Mouse (Mus musculus) heart, adult 11 months (tissue): ENCODE results near the gene Ap1g2.

Experiments used
- DNase-seq: peaks from one replicate; pipeline ENCODE4 v3.0.0; 2022

Gene Ap1g2

DNA sequence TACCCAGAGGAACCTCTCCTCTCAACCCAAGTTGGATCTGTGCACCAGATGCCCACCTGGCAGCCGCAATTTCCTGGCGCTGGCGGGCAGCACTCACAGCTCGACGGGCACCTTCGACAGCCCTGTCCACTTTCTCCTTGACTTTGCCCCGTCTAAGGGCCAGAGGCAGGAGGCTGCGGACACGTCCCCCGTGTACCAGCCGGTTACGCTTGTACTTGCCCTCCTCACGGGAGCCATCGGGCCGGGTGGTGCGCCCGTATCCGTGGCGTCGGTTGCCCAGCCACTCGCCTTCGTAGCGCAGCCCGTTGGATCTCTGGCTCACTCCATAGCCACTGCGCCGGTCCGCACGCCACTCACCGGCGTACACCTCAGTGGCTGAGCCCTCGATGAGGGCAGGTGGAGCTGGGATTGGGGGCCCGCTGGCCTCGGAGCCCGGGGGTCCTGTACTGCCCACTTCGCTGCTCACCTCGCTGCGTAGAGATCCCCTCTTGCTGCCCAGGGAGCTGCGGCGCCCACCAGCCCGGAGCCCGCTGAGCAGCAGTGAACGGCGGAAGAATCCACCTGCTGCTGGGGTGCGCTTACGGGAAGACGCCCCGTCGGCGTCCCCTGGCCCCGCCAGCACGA is 7.1 kb upstream of the Ap1g2 start:
- DNase-seq, result peak; percentile 91

DNA sequence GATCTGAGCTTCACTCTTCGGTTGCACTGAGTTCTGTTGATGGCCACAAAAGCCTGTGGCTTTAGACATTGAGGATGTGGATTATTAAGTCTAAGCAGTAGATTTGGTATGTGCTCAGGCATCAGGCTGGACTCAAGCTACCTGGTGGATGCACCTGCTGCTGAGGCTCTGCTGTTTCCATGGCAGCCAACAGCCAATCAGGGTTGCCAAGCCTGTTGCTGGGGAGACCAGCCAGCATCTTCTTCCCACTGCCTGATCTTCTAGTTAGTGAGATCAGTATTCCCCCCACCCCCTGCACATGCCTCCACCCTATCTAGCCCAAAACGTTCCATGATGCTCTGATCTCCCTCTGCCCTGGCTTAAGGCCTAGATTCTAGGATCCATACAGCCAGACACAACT is 5.3 kb upstream of the Ap1g2 start:
- no peak for DNase-seq

- DNase-seq, result no peak
Measured at GRCm38 (mm10) chr14:55110076-55110475, 3.7 kb upstream of the Ap1g2 start.

DNA sequence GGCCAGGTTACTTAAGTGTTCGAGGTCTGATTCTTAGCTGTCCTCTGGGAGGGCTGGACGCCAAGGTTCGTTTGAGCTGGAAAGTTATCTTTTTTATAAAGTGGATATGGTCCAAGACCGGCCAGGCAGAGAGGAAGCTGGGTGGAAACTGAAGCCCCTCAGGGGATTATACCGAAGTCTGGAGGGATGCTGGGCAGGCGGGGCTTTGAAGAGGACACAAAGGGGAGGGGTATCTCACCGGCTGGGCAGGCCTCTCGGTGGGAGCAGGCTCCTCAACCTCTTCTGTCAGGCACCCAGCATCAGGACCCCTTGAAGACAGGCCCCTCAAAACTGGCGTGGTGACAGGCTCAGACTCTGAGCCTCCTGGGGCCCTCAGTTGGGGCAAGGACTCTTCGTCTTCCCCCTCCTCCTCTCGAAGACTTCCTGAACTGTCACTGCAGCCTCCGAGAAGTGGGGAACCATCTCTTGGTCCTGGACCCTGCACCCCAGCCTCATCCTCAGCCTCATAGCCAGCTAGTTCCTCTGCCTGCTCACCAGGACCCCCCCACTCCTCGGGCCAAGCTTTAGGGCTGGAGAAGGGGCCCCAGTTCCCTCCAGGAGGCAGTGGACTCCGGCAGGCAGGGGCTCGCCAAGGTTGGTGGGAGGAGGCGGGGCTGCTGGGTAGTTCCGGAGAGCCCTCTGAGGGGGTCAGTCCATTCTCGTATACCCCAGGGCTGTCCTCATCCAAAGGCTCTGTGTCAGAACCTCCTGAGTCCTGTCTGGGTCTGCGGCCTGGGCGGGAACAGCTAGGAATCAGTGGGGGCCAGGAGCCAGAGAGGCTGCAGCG is 2.9 kb upstream of the Ap1g2 start:
- DNase-seq, result peak; percentile 93

DNA sequence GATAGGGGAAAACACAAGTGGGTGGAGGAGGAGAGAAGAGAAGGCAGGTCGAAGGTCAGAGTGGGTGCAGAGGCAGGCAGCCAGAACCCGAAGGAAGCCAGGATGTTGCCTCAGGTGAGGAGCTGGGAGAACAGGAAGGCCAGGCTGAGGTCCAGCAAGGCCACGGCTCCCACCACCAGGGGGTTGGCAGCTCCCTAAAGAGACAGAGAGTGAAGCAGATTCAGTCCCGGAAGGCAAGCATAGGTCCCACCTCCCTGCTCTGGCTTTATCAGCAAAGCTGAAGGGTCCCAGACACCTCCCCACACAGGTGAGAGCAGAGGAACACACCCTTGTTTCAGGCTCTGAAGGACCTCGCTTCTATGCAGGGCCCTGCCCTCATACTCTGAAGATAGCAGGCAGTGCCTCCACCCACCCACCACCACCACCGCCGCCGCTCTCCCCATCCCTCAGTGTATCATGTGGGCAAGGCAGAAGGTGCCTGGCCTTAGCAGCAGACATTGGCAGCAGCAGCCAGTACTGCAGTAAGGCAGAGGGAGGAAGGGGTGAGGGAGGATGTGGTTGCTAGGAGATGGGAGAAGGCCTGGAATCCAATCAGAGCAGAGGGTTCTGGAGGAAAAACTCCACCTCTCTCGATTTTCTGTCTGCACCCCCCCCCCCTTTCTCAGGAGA is 1.9 kb upstream of the Ap1g2 start:
- DNase-seq, result peak; percentile 94

DNA sequence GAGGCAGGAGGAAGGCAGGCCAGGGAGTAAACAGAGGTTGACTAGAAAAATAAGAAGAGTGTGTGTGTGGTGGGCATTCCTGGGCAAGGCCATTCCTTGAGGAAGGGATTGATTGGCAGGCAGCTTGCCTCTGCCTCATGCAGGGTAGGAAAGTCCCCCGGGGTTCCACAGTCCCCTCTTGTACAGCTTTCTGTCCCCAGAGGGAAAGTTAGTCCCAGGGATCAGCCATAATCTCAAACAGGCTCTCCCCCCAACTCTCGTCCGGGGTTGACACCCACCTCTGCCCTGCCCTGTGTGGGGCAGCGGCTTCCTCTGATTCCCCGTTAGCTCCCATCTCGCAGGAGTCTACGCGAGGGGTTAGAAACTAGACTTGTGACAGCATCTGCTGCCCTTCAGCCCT is 597 bp upstream of the Ap1g2 start:
- DNase-seq, result peak; percentile 93

DNA sequence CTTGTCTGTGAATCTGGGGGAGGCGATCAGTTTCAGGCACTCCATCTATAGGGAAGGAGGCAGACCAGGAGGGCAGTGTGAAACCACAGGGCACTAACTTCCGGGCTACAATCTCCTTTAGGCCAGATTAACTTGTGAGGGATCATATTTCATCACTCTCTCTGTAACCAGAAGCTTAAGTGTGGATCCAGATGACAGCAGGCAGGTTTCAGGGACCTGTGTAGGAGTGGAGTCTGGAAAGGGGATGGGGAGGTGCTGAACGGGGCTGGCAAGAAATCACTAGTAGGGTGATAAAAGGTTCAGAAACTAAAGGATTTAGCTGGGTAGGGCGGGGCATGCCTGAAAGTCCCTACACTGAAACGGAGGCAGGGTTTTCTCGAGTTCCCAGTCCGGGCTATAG is 1.0 kb downstream of the Ap1g2 start:
- DNase-seq, result no peak

DNA sequence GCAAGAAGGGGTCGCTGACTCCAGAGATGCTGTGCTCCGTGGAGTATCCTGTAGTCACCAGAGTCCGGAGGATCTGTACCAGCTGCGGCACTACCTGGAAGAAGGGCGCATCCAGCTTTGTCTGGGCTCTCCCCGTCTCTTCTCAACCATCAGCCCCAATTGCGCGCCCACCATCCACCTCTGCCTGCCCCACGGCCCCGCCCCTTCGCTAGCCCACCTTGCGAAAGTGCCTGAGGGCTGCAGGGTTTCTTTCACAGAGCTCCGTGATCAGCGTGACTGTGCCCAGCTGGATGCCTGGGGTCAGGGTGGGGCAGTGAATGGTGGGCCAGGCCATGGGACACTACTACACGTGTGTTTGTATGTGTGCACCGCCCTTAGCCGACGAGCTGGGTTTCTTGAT is 2.0 kb downstream of the Ap1g2 start:
- DNase-seq, result peak; percentile 90

DNA sequence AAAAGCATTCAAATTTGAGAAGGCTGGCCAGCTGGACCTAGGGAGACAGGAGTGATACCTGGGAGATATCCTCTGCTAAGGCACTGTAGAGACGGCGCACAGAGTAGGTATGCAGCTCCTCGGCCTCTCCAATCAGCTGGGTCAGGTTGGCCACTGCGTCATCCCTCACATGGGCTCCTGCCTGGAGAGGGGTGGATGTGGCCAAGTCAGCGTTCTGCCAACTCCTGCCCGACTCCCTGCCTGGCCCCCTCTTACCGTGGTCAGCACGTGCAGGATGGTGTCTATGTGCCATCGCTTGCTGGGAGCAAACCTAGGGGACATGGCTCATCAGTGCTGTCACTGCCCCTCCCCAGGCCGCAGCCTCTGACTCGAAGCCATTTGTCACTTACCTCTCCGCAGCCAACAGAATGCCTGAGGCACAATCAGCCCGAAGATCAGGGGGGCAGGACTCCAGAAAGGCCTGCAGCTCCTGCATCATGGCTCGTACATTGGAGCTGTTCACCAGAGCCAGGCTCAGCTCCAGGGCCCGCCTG is 4.1 kb downstream of the Ap1g2 start:
- DNase-seq, result no peak

DNA sequence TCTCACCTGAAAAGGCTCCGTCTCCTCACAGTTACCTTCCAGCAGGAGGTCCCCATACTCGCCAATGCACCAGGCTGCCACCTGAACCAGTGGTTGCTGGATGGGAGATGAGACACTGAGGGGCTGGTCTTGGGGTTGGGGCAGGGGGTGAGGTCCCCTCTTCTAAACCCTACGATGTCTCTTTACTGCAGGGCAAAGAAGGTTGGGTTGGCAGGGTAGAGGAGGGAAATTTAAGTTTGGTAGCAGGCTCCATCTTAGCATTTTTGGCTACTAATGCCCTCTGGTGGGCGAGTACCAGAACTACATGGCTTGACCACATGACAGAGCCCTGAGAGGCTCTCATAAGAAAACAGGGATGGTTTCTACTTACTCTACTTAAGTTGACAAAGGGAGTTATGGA is 4.8 kb downstream of the Ap1g2 start:
- peak; percentile 91 for DNase-seq

GRCm38 (mm10) chr14:55098067-55098466 is 8.3 kb downstream of the Ap1g2 start:
- DNase-seq, result peak; percentile 93

GRCm38 (mm10) chr14:55097646-55098045 is 8.7 kb downstream of the Ap1g2 start:
- DNase-seq, result peak; percentile 90

- DNase-seq, result peak; percentile 84
Measured at GRCm38 (mm10) chr14:55096573-55097087, 9.8 kb downstream of the Ap1g2 start.

GRCm38 (mm10) chr14:55095671-55096070 is 10.7 kb downstream of the Ap1g2 start:
- peak; percentile 86 for DNase-seq

GRCm38 (mm10) chr14:55095263-55095662 is 11.1 kb downstream of the Ap1g2 start:
- peak; percentile 89 for DNase-seq

DNA sequence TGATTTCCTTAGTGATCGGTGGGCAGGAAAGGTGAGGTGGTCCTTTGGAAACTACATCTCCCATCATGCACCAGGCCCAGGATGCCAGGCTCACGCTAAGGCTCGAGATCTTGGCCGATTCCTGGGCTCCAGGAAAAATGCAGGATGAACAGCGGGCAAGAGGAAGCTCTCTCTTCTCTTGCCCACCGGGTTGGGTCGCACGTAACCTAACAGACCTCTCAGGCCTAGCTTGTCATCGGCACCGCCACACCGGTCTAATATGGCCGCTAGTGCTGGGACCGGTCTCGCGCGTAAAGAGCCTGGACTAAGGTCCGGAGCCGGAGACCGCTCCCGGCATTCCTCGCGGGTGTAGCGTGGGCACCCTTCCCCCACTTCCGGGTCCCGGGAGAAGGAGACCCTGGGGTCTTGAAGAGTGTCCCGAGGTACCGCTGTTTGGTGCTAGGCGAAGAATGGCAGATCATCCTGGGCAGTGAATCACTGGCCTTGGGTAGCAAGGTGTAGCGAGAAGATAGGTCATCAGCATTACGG is 11.6 kb downstream of the Ap1g2 start, which contains the start of gene Thtpa:
Thtpa (plus strand) TSS at position 81 of the 528 bp plus-strand sequence.
- peak; percentile 98 for DNase-seq

GRCm38 (mm10) chr14:55093927-55094326 is 12.5 kb downstream of the Ap1g2 start:
- DNase-seq, result no peak

GRCm38 (mm10) chr14:55092011-55092577 is 14.3 kb downstream of the Ap1g2 start, which contains the start of gene Zfhx2:
TSS of gene Zfhx2 (minus strand) at chr14:55092324.
- peak; percentile 99 for DNase-seq

GRCm38 (mm10) chr14:55091209-55091865 is 15.1 kb downstream of the Ap1g2 start:
- peak; percentile 93 for DNase-seq

- DNase-seq, result no peak
Measured at GRCm38 (mm10) chr14:55089199-55089947, 17.0 kb downstream of the Ap1g2 start.

DNA sequence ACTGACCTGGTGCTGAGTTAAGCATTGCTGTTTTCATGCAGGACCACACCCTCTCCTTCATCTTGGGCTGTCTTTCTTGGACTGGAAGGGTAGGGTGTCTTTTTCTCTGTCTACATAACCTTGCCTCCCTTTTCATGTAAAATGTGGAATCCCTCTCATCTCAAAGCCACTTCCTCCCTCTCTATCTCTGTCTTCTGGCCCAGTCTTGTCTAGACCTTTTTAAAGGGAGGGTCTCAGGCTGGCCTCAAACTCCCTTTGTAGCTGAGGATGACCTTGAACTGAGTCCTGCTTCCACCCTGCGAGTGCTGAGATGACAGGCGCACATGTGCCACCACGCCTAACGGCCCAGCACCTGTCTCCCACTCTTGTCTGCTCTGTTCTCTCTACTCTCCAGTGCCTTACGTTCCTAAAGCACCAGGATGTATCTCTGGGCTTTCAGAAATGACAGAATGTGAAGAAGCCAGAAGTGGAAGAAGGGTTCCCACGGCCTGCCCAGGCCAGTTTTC is 20.3 kb downstream of the Ap1g2 start:
- no peak for DNase-seq
